Mouse (Mus musculus) retina, postnatal 7 days (tissue): Measurements from ENCODE around the gene Ell.

Experiments
- DNase-seq: peaks from one replicate; pipeline ENCODE4 v3.0.0-alpha.2; 2012; ENCODE audit warnings: low read depth, low spot score

Gene Ell

DNA sequence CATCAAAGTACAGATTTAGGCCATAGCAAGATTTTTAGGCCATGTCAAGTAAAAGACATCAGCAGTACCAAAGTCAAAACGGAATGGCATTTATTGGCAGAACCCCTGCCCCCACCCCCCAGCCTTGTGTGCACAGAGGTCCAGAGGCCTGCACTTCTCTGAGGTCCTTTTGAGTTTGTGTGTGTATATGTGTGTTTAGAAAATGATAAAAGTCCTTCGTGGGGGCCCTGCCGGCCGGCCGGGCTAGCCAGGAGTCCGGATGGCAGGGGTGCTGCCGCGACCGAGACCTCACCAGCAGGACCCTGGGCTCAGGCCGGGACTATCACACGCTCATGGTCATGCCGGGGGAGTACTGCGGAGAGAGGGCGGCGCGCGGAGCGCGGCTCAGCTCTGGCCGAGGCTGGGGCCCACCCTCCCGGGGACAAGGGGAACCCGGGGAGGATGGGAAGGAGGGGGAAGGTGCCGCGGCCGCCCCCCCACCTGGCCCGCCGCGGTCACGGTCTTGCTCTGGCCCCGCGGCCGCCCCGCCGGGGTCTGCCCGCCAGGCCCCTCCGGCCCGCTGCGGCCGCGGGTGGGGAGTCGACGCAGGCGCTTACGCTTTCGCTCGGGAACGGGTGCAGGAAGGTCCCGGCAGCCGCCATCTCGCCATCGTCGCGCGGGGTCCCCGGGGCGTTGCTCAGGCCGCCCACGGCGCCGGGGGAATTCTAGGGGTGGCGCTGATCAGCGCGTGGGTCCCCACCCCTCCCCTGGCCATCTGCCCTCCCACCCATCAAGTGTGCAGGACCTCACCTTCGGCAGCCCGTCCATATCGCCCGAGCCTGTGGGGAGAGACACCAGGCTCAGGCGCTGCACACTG, 58.4 kb downstream of the Ell start:
- no peak for DNase-seq

DNA sequence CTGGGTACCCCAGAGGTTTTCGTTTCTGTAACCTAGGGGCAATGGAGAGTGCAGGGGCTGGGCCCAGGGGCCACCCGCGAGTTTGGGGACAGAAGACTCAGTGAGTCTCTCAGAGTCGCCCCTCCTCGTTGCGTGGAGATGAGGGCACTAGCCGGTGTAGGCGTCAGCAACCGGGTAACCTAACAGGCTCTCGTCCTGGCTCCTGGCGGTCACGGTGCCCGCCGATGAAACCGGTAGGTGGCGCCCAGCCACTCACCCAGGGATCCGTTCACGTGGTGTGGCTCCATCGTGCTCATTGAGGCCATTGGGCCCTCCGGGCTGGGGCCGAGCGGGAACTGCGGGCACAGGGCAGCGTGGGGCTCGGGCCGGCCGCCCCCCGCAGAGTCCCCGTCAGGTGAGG, 59.0 kb downstream of the Ell start:
- DNase-seq, result peak; percentile 69

DNA sequence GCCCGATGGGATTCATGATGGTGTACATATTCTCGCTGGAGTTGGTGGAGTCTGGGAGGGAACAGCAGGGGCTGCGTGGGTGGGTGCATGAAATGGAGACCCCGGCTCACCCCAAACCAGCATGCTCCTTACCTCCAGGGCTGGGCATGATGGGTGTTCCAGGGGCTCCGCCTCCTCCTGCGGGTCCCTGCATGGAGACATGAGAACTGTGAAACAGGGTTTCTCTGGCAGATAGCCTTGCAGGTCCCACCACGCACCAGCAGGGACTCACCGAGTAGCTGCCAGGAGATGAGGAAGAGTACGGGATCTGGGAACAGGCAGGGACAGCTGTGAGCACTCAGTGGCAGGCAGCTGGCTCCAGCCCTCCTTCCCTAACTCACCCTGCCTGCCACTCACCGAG, 59.5 kb downstream of the Ell start:
- DNase-seq, result no peak

DNA sequence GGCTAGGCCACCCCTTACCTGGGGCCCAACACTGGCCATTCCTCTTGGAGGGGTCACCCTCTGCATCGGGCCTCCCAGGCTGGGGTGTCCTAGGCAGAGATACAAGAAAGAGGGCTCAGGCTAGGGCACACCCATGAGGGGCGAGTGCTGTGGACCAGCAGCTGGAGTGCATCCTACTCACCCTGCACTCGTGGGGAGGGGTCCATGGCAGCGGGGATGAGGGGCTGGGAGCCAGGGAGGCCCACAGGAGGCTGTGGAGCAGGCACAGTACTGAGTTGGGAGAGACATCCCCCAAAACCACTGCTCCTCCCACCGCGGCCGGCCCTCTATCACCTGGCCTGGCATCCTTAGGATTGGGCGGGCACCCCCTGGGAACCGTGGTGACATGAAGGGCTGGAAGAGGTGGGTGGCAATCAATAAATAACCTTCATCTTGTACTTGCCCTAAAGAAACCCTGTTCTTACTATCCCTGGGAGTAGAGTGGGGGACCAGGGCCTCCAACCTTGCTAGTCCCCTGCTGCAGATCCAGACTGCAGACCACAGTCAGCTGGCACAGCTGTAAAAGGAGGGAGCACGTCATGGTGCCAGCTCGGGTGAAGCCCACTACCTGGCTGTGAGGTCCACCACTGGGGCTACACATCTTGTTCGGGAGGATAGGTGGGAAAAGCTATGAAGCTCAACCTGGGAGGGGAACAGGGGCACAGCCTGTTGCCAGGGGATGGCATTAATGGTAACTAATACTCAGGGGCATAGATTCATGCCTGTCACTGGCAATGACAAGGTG, 60.4 kb downstream of the Ell start:
- no peak for DNase-seq

DNA sequence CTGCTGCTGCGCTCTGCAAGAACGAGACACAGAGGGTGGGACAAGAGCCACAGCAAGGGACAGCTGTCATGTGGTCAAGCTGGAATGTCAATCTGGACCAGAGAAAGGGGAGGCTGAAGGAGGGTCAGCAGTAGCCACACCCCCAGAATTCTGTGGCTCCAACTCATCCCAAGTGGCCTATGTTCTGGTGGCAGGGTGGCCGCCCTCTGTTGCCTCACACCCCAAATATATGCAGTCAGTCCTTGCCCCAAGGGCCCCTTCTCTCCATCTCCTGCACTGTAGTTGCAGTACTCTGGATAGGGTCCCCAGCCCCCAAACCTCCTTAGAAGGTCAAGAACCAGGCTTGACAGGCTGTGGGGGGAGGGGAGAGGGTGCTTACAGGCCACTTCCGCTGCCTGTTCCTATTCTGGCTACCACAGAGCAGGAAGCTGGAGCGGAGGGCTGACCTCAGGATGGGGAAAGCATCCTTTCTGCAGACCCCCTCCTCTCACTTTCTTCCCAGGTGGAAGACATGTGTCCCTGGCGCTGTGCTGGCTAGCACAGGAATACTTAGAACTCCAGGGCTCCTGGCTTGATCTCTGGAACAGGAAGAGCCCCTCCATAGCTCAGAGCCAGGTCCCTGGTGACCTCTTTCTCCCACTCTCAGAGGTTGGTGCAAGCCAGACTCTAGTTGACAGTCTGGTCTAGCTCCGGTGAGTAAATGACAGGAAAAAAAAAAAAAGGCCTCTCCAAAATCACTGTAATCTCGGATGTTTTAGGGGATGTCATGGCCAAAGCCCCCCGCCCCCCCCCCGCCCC, 61.4 kb downstream of the Ell start:
- DNase-seq, result no peak

DNA sequence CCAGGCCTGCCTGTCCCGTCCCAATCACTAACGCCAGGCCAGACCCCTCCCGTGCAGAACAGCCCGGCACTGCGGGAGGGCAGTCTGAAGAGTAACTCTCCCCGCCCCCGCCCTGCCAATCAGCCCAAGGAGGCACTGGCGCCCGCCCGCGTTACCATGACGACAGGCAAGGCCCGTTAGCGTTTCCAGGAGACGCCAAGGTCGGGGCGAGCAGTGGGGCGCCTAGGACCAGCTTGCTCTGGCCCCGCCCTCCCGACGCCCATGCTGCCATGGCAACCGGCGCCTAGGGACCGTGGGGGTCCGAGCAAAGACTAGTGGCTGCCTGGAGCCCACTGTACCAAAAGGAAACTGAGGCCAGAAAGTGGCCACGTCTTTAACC, 62.0 kb downstream of the Ell start:
- no peak for DNase-seq

DNA sequence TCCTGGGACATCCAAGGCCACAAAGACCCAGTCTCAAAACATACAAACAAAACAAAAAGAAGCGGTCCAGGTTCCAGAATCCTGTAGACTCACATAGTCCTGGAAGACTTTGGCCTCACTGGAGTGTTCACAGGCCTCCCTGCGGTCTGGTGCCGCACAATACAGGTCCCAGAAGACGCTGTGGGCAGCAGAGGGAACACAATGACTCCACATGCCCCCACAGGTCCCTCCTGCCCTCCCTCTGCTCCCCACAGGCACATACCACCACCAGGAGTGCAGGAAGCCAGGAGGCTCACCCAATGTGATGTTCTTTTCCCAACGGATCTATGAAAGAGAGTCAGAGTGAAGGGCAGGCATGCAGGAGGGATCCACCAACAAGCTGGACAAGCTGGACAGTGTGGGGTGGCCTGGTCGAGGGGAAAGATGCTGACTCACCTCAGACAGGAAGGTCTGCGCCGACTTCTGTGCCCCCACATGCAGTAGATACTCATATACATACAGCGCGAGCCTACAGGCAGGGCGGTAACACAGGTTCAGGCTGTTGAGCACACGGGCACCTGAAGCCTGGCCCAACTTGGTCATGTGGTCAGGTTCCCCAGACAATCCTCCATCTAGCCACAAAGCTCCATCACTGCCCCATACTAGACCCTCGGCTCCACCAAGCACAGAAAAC, 63.0 kb downstream of the Ell start:
- DNase-seq, result no peak

DNA sequence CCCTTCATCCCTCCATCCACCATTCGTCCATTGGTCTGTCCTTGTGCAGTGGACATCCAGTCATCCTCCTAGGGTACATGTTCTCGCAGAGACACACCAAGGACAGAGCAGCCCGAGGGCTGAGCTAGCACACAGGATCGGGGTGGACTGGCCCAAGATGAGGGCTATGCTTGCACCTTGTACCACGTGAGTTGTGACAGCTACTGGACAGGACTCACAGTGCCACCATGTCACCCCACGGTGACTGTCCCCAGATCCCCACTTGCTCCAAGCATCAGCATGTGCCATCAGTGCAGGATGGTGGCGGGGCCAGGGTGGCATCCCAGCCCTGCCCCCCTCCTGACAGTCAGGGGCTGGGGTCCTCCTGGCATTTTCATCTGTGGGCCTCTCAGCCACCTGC, 65.3 kb downstream of the Ell start:
- DNase-seq, result no peak

DNA sequence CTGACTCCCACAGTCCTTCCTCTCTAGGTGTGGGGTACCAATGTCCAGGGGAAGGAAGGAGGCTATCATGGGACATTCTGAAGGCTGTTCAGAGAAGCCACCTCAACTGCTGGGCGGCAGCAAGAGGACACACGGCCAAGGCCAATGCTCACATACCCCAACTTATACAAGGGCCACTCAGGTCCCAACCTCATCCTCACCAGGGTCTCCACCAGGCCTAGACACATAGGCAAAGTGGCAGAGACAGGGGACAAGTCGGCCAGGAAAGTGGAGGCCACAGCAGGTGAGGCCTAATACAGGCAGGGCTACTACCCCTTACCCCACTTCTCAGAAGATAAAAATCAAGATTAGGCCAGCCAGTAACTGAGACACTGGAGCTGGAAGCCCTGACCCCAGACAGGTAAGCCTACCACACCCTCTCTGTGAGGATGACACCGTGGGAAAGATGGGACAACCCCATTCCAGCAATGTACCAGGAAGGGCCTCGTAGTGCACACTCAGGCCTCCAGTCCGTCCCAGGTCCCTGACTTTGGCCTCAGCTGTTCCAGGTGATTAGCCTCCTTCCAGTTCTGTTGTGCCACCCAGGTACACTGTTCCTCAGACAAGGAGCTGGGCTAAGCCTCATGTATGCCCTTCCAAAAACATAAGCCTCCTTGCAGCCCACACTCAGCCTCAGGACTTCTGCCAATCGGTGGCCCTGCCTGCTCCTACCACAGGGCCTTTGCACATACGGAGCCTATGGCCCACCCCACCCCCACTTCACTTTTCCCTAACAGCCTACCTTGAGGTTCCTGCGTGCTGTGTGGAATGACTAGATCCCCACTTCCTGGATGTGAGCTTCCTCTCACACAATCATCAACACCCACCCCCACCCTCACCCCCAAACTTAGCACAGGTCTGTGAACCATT, 66.9 kb downstream of the Ell start:
- no peak for DNase-seq

DNA sequence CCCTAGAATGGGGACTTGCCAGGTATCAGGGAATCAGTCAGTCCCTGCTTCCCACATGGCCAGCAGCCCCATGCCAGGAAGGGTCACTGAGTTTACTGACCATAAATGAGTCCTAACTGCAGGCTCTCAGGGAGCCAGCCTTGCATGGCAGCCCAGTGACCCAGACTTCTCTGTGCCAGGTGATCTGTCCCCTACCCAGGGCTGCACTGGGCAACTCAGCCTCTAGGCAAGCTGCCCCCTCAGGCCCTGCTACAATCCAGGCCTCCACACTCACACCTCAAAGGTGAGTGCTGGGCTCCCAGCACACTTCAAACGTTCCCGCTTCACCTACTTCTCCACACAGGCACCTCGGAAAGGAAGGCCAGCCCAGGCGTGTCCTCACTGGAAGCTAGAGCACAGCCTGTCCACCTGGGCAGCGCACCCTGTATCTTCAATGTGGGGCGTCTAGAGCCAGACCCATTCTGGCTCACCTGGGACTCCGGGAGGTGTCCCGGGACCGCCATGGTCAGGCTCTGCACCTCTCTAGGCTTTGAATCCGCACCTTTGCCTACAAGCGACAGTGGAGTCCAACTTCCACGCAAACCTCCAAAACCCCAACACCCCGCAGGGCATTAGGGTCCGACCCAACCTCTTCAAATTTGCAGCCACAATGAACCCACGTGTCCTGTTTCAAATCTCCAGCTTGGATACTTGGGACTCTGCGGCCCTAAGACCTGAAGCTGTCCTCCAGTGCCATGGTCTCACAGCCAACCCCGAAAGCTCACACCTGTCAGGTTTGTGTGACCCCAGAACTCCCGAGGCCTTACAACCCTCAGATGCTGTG, 67.7 kb downstream of the Ell start:
- no peak for DNase-seq

DNA sequence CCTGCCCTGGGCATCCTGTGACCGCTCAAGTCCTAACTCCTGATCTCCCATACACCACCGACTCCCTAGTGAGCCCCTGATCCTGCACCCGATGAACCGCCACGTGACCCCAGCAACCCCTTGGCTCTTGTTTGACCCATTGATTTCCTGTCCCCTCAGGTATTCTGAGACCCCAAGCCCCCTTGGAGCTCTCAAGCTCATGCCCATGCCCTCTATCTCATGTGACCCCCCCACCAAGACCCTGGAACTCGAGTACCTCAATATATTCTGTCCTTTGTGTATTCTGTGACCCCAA, 68.3 kb downstream of the Ell start:
- no peak for DNase-seq

DNA sequence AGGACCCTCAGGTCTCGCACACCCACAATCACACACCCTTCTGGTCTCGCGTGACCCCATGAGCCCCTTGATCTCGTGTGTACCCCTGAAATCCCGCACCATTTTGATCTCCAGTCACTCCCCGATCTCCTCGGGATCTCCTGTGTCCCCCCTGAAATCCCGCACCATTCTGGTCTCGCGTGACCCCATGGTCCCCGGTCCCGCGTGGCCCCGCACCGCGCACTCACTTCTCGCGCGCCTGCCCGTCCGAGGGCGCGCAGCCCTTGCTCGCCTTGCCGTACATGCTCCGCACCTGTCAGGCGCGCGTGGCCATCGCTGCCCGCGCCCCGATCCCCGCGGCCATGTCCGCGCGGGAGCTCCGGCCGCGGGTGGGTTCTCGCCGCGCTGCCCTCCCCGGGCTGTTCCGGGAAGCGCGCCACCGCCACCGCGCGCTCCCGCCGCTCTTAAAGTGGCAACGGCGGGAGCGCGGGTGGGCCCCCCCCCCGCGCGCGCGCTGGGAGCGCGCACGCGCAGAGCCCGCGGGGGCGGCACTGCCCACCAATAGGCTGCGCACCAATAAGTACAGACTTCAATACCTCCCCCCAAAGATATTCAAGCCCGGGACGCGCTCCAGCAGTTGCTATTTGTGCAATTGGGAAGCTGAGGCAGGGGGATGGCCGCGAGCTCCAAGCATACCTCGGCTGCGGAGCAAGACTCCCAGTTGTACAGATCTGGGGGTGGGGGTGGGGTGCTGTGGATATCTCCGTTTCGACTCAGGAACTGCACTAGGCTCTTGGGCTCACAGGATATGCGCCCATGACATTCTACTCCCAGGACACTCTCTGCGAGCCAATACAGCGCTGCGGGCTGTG, 68.9 kb downstream of the Ell start:
- no peak for DNase-seq

DNA sequence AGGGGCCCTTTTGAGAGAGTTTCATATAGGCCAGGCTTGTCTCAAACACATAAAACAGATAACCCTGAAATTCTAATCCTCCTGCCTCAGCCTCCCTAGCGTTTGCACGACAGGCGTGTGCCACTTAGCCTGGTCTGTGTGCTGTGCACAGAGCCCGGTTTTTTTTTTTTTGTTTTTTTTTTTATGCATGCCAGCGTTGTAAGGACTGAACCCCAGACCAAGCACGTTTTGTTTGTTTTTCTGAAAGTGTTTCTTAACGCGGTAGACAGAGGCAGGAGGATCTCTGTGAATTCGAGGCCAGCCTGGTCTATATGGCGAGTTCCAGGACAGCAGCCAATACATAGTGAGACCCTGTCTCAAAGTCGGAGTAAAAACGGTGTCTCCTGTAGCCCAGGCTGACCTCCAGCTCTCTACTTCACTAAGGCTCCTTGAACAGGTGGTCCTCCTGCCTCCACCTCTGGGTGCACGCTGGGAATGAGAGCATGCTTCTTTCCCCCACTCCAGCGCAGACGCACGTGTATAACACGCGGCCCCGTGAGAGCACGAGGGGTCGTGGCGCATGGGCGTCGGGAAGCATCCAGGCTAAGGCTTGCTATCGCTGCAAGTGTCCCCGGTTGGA, 69.6 kb downstream of the Ell start, which contains the start of gene Ssbp4:
Ssbp4 (minus strand) TSS at position 124 of the 619 bp plus-strand sequence.
- no peak for DNase-seq

DNA sequence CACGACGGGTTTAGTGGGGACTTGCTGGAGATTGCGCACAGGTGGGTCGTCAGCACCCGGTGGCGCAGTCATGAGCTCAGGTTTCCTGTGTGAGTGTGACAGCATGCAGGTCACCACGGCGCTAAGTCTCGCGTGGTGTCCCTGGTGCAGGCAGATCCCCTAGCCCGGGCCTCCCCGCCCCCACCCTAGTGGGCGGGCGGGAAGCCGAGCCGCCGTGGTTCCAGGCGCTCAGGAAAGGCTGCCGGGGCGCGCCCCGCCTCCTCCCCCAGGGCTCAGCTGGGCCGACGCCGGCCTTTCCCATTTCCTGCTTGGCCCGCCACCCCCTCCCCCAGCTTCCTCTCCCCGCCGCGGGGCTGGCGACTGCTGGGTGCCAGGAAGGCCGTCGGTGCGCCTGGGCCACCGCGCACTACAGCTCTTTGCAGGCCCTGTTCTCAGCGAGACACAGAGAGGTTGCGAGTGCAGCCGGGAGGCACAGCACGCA, 70.2 kb downstream of the Ell start:
- DNase-seq, result no peak

DNA sequence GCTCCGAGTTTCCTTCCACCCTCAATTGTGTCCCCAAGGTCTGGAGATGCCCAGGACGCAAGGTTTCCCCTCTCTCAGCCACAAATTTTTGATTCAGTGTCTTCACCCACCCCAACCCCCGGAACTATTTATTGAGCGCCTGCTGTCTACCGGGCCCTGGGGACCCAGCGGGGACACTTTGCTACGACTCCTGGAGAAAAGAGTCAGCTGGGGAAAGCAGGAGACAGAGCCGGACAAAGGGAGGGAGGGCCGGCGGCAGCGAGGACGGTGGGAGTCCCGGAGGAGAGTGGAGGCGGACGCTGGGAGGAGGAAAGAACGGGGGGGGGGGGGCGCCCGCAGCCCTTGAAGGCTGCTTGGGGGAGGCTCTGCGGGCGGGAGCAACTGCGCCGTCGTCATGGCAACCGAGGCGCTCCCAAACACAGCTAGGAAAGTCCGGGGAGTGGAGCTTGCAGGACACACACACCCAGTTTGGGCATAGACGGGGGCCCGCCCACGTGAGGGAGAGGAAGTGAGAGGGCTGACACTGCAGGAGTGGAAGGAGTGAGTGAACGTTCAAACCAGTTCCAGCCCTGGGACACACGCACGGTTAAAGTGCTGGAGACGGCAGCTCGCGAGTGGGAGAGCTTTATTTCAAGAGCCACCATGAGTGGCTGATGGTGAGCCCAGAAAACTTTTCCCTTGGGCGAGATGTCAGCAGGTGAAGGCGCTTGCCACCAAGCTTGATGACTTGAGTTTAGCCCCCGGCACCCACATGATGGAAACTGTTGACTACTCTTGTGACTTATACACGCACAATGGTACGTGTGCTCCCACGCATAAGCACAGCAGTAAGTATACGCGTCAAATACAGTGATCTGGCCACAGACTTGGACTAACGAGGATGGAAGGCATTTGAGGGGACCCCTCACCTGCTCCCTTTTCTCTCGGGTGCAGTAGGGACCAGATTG, 70.9 kb downstream of the Ell start:
- DNase-seq, result no peak

DNA sequence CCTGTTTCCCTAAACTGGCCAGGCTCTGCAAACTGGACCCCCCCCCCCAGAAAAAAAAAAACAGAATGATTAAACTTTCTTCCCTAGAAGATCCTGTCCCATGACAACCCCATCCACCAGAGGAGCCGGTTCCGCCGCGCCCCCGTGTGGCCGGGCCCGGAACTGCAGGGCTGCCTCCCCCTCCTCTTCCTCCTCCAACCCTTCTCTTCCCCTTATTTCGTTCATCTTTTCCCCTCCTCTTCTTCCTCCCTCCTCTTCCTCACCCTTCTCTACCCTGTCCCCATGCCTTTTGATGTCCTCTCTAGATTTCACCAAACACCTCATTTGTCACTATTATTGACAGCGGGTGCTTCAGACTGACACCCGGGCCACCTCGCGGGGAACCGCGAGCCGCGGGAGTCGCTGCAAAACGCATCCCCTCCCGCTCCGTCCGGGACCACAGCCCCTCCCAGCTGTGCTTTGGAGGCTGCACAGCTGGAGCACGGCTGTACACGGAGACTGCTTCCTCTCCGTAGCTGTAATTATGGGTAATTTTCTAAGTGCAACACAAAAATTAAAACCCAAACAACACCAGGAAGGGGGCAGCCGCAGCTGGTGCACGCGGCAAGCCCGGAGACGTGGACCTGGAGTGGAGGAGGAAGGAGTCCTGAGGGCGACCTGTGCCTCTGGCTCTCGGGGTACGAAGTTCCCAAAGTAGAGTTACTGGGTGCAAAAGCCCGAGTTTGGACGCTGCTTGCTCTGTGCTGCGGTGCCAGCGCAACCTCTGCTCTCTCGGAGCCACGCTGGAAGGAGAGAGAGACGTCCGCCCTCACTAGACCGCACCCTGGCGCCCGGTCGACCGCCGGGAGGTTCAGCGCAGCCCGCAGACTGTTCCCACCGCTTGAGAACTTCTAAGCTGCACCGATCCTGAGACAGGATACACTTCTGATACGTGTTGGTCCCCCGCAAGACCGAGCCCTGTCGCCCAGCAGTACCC, 71.8 kb downstream of the Ell start:
- no peak for DNase-seq
